Mouse (Mus musculus): ENCODE results near the gene Adck1.

- no peak for TF ChIP-seq POLR2A (IDR thresholded peaks at IDR 0.05; ENCODE audit: borderline replicate concordance, low read depth, low read length)
- TF ChIP-seq CTCF (IDR thresholded peaks at IDR 0.05; ENCODE audit: low read depth, low read length): no peak
Measured at GRCm38 (mm10) chr12:88361120-88361445, 729 bp downstream of the Adck1 start.

All from bone marrow macrophage, adult 2 months (primary cell).